Mouse (Mus musculus) embryonic fibroblast, embryonic 13.5 days (primary cell): ENCODE results near the gene Gpr157.

Source experiments
- CTCF ChIP-seq: IDR thresholded peaks from 2 replicates; pipeline ENCODE4 v1.5.1; 2011; ENCODE audit warnings: mild to moderate bottlenecking, control low read depth, low read length, moderate library complexity, borderline replicate concordance; ENCODE audit not compliant: insufficient read depth
- POLR2A ChIP-seq: IDR thresholded peaks from 2 replicates; pipeline ENCODE4 v1.6.1; 2011; ENCODE audit warnings: low read depth, mild to moderate bottlenecking, control low read depth, low read length, moderate library complexity

DNA sequence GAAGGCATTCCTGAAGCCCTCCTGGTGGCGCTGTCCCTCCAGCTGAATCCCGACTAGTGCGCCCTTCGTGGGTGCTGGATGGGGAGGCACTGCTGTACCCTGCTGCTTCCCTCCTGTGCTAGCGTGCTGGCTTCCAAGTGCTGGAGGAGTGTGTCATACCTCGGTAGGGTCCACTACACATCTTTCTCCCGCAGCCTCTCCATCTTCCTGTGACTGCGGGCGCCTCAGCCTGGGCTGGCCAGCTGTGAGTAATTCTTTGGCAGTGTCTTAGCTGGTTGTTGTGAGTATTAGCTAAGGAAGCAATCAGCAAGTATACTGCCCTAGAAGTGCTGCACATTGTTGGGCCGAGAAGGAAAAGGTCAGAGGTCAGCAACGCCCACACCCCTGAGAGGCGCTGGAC lies 18.9 kb upstream of the Gpr157 start:
- TF ChIP-seq POLR2A (no peak), CTCF (0 out of 2 replicates have a peak, but pooled peaks have one; percentile 4)
